Mouse (Mus musculus) MN1 (cell line): ENCODE measurements around the gene Epn2.

Experiments
- DNase-seq: peaks from one replicate; pipeline ENCODE4 v3.0.0-alpha.2; 2016; ENCODE audit warnings: low spot score

The Epn2 gene

DNA sequence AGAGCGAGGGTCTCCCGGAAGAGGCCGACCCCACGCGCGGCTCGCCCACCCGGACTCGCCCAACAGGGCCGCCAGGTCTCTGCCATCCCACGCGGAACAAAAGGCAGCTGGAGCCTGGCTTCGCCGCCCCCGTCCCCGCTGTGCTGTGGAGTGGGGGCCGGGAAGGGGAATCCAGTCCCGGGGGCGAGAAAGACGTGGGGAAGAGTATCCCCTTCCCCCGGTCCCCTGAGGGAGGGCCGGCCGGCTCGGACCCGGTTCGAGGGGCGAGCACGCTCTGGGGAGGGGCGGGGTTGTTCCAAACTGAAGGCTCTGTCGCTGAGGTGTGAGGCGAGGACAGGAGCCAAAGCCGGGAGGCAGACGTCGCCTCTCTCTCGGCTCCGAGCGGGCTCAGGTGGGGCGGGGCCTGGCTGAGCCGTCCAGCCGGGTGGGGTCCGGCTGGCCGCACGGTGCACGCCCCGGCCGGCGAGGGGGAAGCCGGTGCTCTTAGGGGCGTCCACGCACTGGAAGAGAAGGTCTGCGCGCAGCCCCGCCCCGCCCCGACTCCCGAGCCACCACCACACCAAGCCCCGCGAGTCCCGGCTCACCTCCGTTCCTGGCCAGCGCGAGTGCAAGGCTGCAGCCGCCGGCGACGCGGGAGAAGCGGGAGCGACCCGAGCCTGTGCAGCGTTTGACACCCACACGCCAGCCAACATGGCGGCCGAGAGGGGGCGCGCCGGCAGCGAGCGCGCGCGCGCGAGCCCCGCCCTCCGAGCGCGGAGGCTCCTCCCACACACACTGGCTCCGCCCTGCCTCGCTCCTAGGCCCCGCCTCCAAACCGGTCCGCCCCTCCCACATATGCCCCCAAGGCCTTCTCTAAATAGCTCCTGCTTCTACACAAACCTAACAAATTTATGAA, at the start of gene Epn2:
Epn2 (minus strand) TSS at position 705 of the 895 bp plus-strand sequence.
- DNase-seq: peak; percentile 77

GRCm38 (mm10) chr11:61626509-61626908, 47.0 kb upstream of the Epn2 start:
- no peak for DNase-seq

- DNase-seq: no peak
Observed at GRCm38 (mm10) chr11:61625136-61625535, 45.6 kb upstream of the Epn2 start.

DNA sequence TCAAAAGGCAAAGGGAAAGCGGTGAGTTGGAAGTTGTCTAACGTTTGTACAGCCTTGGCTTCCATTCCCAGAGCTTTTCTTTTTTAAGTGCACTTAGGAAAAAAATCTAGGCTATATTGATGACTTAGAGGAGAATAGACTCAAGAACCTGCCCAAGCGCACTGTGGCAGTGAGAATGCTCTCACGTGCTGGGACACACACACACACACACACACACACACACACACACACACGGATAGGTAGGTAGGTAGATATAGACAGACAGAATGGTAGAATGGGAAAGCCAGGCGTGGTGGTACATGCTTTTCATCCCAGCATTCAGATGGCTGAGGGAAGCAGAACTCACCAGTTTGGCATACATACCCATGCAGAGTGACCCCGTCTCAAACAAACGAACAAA, 41.3 kb upstream of the Epn2 start:
- DNase-seq: no peak

DNA sequence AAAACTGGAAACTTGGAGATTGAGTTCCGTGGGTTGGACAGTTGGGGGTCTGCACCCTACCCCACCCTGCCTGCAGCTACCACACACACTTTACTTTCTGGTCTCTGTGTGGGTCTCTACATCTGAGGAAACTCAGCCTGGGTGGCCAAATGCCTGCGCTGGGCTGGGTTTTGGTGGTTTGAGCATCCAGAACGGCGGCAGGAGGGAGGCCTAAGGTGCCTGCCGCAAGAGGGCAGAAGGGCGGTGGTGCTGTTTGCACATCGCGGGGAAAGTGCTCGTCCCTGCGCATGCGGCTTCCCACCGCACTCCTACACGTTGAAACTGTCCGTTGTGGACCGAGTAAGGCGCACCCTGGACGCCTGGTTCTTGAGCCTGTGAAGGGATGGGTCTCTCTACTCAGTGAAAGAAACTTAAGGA, 40.8 kb upstream of the Epn2 start:
- DNase-seq: peak; percentile 74

DNA sequence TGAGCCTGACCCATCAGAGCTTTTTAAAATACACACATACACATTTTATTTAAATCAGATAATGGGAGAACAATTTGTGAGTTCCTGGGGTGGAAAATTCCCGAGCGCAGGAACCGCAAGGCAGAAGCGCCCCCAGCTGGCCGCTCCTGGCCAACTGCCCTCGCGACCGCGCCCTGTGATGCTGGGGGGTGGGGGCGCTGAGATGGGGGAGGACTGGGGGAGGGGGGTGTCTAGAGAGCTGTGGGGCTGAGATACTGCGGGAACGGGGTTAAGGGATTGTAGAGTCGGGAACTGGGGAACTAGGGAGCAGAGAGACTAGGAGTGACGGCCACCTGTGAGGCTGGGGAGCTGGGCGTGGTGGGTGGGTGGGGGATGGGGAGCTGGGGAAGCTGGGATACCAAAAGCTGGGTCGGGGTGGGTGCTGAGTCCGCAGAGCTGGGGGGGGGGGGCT, 40.3 kb upstream of the Epn2 start:
- peak; percentile 64 for DNase-seq

GRCm38 (mm10) chr11:61619356-61619755, 39.9 kb upstream of the Epn2 start:
- no peak for DNase-seq

GRCm38 (mm10) chr11:61618571-61618970, 39.1 kb upstream of the Epn2 start:
- no peak for DNase-seq

GRCm38 (mm10) chr11:61618131-61618530, 38.6 kb upstream of the Epn2 start:
- DNase-seq: no peak

GRCm38 (mm10) chr11:61617293-61617975, 37.9 kb upstream of the Epn2 start:
- DNase-seq: no peak

DNA sequence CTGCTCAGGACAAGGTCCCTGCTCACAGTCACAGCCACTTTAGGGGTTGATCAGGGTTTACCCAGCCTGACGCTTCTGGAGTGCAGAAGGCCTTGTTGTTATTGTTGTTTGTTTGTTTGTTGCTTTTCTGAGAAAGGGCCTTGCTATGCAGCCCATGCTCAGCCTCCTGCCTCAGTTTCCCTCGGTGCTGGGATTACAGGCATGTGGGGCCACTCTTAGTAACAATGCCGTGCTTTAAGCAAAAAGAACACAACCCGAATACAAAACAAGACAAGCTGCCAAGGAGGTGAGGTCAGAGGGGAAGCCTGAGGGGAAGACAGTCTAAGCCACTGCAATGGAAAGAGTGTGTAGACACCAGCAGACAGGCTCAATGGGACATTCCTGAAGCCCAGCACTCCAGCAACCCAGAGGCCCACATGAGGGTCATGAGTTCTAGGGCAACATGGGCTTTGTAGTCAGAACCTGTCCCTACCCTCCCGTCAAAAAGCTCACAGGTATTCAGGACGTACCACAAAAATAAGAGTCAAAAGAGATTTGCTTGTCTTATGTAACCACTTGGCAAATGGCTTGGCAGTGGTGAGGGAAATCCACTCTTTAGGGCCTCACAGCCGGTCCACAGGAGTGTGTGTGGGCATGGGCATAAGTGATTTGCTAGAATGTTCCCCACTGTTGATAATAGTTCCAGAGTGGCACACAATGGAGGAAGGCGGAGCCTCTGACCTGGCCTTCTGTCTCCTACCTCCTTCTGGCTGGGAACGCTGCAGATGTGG, 37.2 kb upstream of the Epn2 start:
- no peak for DNase-seq

GRCm38 (mm10) chr11:61615686-61616522, 36.4 kb upstream of the Epn2 start:
- peak; percentile 39 for DNase-seq

DNA sequence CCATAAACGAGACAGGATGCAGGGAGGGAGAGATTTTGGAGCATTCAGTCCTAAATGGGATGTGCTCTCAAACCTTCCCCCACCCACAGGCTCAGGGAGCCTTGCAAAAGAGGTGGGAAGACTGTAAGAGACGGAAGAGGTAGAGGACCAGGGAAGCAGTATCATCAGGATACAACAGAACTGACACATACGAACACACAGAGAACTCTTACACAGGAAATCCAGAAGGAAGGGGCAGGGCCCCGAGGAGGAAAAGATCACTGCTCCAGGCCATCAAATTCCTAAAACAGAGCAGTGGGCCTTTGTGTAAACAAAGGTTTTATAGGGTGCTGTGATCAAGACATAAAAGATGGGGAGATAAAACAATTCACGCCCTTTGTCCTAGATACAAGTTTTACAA, 34.9 kb upstream of the Epn2 start:
- DNase-seq: no peak

DNA sequence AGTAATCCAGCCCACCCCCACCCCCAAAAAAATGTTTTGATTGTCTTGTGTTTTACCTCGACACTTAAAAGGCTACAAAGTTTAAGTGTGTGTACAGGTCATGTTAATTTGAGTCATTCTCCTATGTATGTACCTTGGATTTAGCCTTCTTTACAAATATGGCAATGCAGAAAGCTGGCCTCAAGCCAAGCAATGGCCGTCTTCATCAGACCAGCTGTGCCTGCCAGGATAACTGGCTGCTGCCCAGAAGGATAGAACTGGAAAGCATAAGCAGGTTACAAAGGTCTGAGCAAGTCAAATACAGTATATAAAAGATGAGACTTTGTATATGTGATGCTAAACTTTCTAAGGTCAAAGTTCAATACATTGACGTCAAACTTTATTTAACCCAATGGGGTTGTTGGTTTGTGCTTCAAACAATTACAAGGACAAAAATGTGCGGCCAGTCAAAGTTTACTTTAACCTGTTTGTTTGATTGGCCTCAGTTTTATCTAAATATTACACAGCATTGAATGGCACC, 32.7 kb upstream of the Epn2 start:
- DNase-seq: no peak

DNA sequence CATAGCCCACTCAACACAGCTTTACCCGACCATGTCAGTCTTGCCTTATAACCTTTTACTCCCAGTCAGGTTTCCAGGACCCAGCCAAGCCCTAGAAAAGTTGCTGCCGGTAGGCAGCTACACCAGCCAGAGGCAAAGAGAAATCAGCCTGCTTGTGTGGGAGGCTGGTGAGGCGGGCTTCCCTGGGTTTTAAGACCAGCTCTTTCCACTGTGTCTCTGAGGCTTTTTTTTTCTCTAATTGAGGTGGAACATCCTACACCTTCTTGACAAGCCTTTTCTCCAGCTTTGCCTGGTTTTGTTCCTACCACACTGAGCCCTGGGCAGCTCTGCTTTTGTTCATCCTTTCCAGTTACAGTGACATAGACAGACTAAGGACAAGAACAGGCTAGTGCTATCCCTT, 31.7 kb upstream of the Epn2 start:
- no peak for DNase-seq

DNA sequence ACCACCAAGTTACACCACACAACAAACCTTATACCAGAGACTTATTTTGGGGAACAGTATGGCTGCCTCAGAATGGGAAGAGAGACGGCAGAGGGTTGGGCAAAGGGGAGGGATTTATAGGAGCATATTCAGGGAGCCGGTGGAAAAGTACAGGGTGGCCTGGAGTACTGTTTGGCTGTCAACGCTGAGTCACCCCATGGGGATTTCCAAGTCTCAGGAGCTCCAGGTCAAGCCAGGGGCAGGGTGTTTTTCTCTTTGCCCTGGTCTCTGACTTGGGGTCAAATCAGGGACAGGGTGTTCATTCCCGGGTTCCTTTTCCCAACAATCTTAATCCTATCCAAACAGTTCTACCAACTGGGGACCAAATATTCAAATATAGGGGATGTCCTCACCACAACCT, 28.6 kb upstream of the Epn2 start:
- peak; percentile 16 for DNase-seq

DNA sequence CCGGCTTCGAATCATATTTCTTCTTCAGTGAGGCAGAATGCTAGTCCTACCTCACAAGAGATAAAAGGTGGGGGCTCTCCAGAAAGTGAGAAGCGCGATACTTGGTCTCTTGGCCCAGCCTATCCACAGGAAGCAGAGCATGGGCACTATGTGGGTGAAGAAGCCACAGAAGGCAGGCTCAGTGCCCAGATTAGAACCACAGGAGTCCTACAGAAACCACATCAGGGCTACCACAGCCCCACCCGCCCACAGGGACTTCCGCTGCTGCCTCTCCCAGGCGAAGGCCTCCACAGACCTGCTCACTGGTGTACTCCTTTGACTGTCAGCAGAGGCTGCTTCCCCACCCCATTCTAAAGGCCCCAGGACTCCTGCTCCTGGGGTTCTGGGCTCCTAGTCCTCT, 23.2 kb upstream of the Epn2 start:
- no peak for DNase-seq

GRCm38 (mm10) chr11:61601465-61601864, 22.0 kb upstream of the Epn2 start:
- no peak for DNase-seq

DNA sequence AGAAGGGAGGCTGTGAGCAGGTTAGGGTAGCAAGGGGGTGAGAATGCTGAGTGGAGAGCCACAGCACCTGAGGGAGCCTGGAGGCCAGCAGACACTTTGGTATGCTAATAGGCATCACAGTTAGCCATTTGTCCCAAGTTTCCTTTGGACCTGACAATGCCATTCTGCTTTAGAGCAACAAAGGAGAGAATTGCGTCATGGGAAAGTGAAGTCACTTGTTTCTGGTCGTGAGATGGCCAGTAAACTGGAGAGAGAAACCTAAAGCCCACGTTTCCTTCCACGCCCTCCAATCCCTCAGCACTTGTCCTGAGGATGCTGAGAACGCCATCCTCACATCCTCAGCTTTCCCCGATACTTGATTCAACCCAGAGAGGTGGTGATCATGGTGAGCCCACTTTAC, 18.9 kb upstream of the Epn2 start:
- DNase-seq: no peak

DNA sequence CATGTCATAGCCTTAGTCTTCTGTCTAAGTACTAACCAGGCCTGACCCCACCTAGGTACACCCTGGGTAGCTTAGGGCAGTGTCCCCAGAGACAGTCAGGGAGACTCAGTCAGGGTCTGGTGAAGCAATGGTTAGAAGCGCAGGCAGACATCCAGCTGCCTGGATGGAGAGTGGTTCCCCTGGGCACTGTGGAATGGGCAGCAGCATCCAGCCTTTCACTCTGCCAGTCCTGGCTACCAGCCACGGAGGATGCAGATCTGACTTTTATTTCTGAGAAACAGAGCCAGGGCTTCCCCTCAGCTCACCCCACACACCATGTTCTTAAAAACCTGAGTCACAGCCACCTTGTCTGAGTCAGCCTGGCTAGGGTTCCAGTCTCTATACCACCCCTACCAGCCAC, 18.0 kb upstream of the Epn2 start:
- DNase-seq: peak; percentile 75

DNA sequence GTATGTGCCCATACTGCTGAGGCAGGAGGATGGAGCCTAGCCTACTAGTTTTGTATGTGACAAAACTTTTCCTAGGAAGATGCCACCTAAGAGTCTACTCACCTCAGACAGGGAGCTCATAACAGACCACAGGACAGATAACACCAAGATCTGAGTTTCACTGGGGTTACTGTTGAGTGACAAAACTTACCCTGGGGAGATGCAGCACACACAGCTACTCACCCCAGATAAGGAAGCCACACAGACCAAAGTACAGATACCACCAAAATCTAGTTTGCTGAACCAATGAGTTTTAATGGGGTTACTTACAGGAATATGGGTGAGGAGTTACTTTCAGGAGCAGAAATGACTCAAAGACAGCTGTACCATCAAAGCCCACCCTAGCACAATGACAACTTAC, 13.6 kb upstream of the Epn2 start:
- no peak for DNase-seq
